Mouse (Mus musculus): ENCODE data around the gene Mbtps2. TPM values are rescaled to one million over a fixed set of nuclear protein-coding genes. Genes with fewer than 3 reads are reported as not detected.

The Mbtps2 gene
- total RNA-seq, 2 experiments from 2014 or later: 28.9 to 32.1 TPM

- DNase-seq (ENCODE audit: low spot score in 2 of 2): no peak
Measured at GRCm38 (mm10) chrX:157506400-157506799, 92.1 kb downstream of the Mbtps2 start.

GRCm38 (mm10) chrX:157504506-157504905 lies 94.0 kb downstream of the Mbtps2 start:
- DNase-seq (ENCODE audit: low spot score in 2 of 2): no peak

DNA sequence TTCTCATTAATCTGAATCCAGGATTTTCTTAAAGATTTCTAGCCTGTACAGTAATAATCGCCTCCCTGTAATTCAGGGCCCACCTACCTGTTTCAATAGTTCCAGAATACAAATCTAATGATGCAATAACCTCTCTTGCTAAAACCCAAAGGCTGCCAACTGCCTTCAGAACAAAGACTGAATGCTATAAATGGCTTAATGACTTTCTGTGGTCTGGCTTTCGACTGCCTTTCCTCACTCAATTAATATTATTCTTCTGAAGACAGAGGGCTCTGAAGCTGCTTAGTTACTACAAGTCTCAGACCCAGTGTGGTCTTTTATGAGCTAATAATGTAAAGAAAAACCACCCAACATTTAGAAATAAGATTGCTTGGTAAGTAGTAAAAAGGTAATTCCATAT lies 96.6 kb downstream of the Mbtps2 start:
- DNase-seq (ENCODE audit: low spot score in 2 of 2): no peak

- no peak for DNase-seq (ENCODE audit: low spot score in 2 of 2)
Measured at GRCm38 (mm10) chrX:157500004-157500403, 98.5 kb downstream of the Mbtps2 start.

- no peak for DNase-seq (ENCODE audit: low spot score in 2 of 2)
Measured at GRCm38 (mm10) chrX:157493159-157493558, 105.4 kb downstream of the Mbtps2 start.

- peak; percentile 18 to 43 for DNase-seq (ENCODE audit: low spot score in 2 of 2)
Measured at GRCm38 (mm10) chrX:157491944-157492726, 106.4 kb downstream of the Mbtps2 start, which contains the start of gene Sms. Sms (minus strand) TSS chrX:157492287.

DNA sequence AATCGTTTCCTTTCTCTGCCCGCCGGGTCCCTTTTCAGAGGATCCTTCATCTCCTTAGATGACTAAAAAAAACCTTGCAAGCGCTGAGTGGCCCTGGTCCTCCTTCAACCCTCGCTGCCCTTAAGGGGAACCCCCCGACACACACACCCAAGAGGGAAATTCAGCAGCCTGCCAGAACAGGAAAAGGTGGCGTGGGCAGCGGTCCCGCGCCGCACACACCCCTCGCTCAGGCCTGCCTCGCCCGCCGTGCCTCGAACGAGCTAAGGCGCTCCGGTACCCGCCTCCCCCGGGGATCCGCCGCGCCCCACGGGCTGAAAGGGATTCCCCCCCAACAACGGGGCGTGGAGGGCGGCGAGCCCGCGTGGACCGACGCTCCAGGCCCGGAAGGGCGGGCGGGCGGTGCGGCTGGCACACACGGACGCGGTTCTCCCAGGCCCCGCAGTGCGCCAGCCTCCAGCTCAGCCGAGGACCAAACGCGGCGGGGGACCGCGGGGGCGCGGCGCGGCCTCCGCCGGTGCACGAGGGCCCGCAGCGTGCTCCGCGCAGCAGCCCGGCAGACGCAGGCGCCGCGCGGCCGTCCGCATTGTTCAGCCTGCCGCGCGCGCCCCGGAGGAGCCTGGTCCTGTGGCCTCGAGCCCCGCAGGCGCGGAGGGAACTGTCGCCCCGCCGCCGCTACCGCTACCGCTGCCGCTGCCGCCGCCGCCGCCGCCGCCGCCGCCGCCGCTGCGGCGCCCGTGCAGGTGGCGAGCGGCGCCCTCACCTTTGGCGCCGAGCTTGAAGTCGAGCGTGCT lies 107.2 kb downstream of the Mbtps2 start:
- peak; percentile 12 to 39 for DNase-seq (ENCODE audit: low spot score in 2 of 2)

DNA sequence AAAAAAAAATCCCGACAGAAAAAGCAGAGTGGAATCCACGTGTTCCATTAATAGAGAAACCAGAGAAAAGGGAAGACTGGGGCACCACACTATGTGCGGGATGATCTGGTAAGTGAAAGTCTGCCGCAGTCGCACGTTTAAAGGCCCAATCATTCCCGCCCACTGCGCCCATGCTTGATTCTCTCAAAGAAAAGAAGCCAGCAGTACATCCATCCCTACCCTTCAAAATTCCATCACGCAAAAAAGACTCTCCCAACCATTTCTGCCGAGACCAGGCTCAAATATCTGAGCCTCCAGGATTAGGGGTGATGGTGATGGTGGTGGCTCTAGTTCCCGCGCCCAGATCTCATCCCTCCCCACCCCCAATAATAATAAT lies 107.8 kb downstream of the Mbtps2 start:
- DNase-seq (ENCODE audit: low spot score in 2 of 2): peak; percentile 4 to 13

DNA sequence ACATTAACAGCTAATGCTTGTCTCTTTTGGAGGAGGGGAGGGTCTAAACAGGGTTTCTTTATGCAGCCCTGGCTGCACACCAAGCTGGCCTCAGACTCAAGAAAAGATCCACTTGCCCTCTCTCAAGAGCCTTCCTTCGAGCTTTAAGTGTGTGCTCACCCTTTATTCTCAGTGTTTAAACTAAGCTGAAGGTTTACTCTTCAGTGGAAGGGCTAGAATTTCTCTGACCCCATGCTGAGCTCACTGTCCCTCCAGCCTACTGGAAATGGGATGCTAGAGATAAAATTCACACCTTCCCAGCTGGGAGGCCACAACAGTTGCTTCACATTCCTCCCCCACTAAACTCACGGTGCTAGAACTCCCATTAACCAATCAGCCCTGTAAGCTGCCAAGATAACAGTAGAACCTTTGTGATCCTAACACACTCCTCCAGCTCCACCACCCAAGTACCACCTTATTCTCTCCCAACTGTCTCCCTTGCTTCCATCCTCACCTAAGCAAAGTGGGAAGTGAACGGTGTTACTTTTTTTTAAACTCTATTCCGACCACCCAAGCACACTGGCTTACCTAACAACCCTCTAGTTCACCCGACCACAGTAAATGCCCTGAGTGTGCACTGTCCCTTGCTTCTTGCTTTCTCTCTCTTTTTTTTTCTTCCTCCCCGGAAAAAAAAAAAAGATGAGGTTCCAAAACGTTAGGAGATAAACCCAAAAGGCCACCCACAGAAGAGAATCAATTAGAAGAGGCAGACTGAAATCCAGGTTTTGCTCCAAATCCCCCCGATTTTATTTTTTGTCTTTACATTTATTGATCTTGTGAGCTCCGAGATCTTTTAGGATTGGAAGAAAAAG lies 108.4 kb downstream of the Mbtps2 start:
- DNase-seq (ENCODE audit: low spot score in 2 of 2): no peak

- no peak for DNase-seq (ENCODE audit: low spot score in 2 of 2)
Measured at GRCm38 (mm10) chrX:157488831-157489230, 109.7 kb downstream of the Mbtps2 start.

DNA sequence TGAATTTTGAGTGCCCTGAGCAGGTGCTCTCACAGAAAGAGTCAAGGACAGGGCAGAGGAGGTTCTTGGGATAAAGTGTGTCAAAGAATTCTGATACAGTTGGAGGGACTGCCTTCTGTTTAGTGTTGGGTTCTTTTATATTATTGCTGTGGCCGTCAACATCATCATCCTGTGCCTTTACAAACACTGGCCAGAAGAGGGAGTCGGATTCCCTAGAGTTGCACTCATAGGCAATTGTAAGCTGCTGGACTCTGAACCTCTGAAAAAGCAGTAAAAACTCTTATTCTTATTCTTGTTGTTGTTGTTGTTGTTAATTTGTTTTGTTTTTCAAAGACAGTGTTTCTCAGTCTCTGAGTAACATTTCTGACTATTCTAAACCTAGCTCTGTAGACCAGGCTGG lies 111.8 kb downstream of the Mbtps2 start:
- peak in 1 of 2 experiments; percentile 6 for DNase-seq (ENCODE audit: low spot score in 2 of 2)

Other genes with a start within 250 kb of the Mbtps2 start
- under 1 TPM; 0.59 to 0.79 TPM for gene Phex, start 183.4 kb downstream of the Mbtps2 start, total RNA-seq (2021)
- gene Sms, start 106.4 kb downstream of the Mbtps2 start, total RNA-seq (2021): 10 to 100 TPM; 71.8 to 75.7 TPM
- not detected for gene Yy2, start 29.7 kb downstream of the Mbtps2 start, total RNA-seq (2021)
- not detected for gene Smpx, start 100.2 kb upstream of the Mbtps2 start, total RNA-seq (2021)
- gene Klhl34, start 219.7 kb upstream of the Mbtps2 start, total RNA-seq (2021): under 1 TPM in 1 of 2 experiments, not detected in 1; 0.16 TPM